Mouse (Mus musculus): ENCODE measurements at regions not wholly inside any gene's neighbourhood (a gene's known extent, or its start where the extent isn't known, plus 50 kb on each side); places are given as distances from the start of the nearest gene placed in this dataset.
A peak's percentile ranks its signal among the peaks of the same experiment; 100 is the strongest.

- no peak for DNase-seq
These were observed 261.6 kb downstream of the Adcyap1 start for GRCm38 (mm10) chr17:93460409-93460808.

DNA sequence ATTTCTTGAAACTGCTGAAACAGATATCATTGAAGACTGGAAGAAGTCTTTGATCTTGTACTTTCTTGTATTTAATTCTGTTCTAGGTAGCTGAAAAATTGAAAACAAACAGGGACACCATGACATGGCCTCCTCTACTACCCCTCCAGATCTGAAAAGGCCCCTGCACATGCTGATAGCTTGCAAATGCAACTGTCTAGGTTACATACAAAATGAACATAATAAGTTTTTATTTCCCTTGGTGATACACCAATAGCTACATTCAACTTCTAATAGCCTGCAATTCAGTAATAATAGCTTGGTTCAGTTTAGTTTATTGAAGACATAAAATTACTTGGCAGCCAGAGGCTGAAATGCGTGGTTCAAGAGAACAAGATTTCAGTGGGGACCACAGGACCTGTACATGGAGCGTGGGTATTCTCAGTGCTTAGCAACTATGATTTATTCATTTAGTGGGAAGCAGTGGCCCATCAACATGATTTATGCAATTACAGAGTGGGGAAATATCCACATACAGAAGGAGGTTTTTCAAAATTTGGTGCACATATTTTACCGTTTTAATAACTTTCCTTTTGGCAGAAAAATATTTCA, 264.9 kb downstream of the Adcyap1 start:
- no peak for DNase-seq

- no peak for DNase-seq
These were observed 283.6 kb downstream of the Adcyap1 start for GRCm38 (mm10) chr17:93482378-93482777.

DNA sequence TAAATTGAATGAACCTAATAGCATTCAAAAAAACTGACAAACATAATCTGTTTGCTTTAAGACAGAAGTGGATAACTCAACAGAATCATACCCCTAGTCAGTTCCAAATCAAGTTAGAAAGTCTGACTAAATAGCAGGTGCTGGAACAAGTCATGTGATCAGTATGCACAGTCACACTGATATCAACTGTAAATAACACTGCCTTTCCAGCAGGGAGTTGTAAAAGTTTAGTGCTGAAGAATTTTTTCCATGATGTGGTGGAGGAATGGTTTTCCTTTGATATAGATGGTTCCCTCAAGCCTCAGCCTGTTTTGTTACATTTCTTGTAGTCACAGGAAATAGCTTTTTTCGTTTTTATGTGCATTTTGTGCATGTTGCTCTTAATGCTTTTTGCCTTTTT, 285.7 kb downstream of the Adcyap1 start:
- DNase-seq: no peak

- no peak for DNase-seq
These were observed 287.6 kb downstream of the Adcyap1 start for GRCm38 (mm10) chr17:93486442-93486841.

DNA sequence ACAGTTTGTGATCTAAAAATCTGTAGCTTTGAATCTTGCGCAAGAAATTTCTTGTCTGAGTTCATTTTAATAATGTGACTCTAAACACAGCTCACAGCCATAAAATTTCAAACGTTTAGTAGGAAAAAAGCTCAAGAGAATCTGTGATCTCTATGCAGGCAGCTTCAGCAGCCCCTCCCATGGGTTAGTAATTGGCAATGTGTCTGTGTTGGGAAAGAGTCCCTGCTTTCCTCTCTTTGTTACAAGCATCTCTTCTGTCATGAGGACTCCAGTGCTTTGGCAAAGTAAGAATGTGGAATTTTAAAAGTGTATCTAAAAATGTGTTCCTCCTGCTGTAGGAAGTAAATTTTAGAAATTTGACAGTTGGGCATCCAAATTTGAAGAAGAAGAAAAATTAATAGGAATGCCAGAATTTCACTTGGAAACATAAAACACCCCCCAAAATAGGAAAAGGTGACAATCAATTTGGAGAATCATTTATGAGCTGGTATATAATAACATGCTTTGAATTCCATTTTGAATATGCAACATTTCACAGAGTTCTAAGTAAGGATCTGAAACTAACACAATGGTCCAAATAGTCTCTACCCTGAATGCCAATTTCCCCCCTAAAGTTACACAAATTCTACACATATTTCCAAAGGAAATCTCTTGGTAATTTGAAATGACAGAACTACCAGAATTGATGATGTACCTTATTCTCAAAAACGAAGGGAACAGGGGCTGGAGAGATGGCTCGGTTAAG, 291.3 kb downstream of the Adcyap1 start:
- no peak for DNase-seq

GRCm38 (mm10) chr17:93508882-93509594, 310.2 kb downstream of the Adcyap1 start:
- DNase-seq: no peak

- no peak for DNase-seq
These were observed 324.6 kb downstream of the Adcyap1 start for GRCm38 (mm10) chr17:93523406-93523805.

- no peak for DNase-seq
These were observed 327.2 kb downstream of the Adcyap1 start for GRCm38 (mm10) chr17:93525871-93526644.

DNA sequence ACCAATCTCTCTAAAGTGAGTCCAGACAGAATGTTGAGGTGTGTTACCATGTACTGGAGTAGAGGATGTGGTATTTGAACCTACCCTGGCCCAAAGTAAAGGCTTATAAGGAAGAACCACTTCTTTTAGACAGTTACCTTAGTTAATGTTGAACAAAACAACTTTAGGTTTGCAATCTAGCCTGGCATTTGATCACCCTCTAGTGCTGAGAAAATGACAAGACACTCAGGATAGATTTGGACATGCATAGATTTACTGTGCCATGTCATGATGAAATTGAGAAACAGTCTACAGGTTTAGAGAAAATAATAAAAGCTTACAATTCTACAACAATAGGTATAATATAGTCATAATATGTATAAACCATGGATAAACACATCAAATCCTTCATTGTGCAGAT, 333.7 kb downstream of the Adcyap1 start:
- DNase-seq: no peak

DNA sequence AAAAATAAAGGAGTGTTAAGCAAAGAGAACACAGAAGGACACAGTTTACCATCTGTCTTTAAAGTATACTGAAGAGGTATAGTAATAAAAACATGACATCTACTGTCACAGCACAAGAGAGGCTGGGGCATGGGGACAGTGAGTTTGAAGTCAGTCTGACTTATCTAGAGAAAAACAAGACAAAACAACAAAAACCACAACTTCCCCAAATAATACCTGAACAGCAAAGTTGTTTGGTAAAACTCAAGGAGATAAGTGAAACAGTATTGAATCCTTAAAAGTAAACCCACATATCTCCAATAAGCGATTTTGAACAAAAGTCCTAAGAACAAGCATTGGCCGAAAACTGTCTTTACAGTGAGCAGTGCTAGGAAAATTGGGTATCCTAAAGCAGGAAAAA, 336.1 kb downstream of the Adcyap1 start:
- no peak for DNase-seq

- no peak for DNase-seq
These were observed 336.9 kb downstream of the Adcyap1 start for GRCm38 (mm10) chr17:93535751-93536150.

GRCm38 (mm10) chr17:93541795-93542194, 343.0 kb downstream of the Adcyap1 start:
- no peak for DNase-seq

GRCm38 (mm10) chr17:93550339-93550738, 351.5 kb downstream of the Adcyap1 start:
- no peak for DNase-seq

- no peak for DNase-seq
These were observed 357.1 kb downstream of the Adcyap1 start for GRCm38 (mm10) chr17:93555872-93556271.

DNA sequence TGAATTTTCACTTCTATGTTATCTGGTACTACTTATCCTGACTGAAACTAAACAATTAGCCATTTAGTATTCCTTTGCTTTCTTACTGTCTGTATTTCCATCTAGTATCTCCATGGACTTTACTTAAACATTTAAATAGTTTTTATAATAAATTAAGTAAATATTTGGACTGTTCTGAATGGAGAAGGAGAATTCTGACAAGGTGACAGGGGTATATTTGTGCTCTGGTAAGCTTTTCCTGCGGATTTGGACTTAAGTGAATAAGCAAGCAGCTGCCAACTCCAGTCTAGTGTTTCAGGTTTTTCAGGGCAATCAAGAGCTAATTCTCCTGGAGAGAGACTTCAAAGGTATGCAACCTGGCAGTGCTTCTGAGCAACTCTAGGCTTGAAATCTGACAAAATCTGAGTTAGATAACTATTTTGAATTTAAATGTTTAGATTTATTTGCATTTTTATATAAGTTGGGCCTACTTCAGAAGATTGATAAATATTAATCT, 364.5 kb downstream of the Adcyap1 start:
- DNase-seq: peak in 1 of 2 experiments; percentile 1

DNA sequence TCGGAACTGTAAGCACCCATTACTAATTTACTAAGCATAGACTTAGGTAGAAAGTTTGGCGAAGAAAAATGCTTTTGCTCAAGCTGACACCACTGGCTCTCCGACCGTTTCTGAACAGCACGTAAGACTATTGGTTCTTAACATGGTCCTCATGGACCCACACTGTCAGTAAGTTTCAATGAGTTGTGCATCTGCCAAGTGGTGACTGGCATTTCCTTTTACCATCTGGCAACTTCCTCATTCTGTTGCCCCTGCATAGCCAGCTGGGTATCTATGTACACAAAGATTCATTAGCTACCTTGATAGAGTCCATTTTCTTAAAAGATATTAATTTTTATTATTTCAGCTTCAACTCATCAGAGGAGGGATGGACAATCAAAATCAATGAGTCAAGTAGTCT, 381.2 kb downstream of the Adcyap1 start:
- no peak for DNase-seq

GRCm38 (mm10) chr17:93598181-93598685, 399.4 kb downstream of the Adcyap1 start:
- DNase-seq: no peak

- no peak for DNase-seq
These were observed 401.4 kb downstream of the Adcyap1 start for GRCm38 (mm10) chr17:93600236-93600635.

GRCm38 (mm10) chr17:93609261-93609660, 410.4 kb downstream of the Adcyap1 start:
- peak in 1 of 2 experiments; percentile 18 for DNase-seq

DNA sequence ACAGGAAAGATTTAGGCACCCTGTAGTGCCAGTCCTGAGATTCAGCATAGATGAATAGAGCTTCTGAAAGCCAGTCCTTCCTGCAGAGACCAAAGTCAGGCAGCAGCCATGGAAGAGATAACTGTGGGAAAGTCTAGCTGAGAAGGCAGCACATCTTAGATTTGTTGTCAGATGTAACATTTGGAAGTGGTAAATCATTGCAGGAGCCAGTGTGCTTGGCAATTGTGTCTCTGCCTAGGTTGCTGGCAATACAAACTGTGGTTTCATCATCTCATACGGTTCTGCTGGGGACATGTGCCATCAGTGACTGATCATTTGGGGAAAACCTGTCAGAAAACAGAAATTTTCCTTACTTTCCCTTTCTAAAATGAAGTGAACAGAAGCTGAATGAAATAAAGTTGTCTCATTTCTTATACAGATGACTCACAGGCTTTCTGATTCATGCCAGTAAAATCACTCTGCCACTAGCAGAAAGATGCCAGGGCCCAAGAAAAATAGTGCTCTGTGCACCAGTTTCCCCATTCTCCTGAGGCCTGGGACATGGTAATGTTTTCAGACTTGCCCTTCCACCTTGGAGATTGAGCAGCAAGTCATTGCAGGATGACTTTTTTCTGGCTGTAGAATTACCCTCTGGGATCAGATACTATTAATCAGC, 411.3 kb downstream of the Adcyap1 start:
- DNase-seq: peak in 1 of 2 experiments; percentile 9

Data from kidney, adult 8-10 months (tissue).